Mouse (Mus musculus): ENCODE results near the gene Ccdc134. TPM values are rescaled to one million over a fixed set of nuclear protein-coding genes. Genes with fewer than 3 reads are reported as not detected.

Ccdc134 gene
- polyA plus RNA-seq (2014; fragmentation: Illumina TruSeq; extraction: RNeasy Lipid Tissue Mini Kit (QIAGEN cat#74804)) = 1.4 TPM

GRCm38 (mm10) chr15:82127426-82128374, at the start of gene Ccdc134:
Gene Ccdc134 (plus strand): TSS chr15:82127922.

GRCm38 (mm10) chr15:82146770-82147610, 19.3 kb downstream of the Ccdc134 start, which contains the start of gene Srebf2:
Gene Srebf2 (plus strand): TSS chr15:82147181.

Other genes with a start within 250 kb of the Ccdc134 start
- gene Polr3h, start 201.7 kb upstream of the Ccdc134 start, polyA plus RNA-seq (2014; fragmentation: Illumina TruSeq; extraction: RNeasy Lipid Tissue Mini Kit (QIAGEN cat#74804)) = 1.8 TPM
- 1.2 TPM for gene Csdc2, start 191.2 kb upstream of the Ccdc134 start, polyA plus RNA-seq (2014; fragmentation: Illumina TruSeq; extraction: RNeasy Lipid Tissue Mini Kit (QIAGEN cat#74804))
- gene Pmm1, start 167.0 kb upstream of the Ccdc134 start, polyA plus RNA-seq (2014; fragmentation: Illumina TruSeq; extraction: RNeasy Lipid Tissue Mini Kit (QIAGEN cat#74804)) = not detected
- not detected for gene 1700029P11Rik, start 147.4 kb upstream of the Ccdc134 start, polyA plus RNA-seq (2014; fragmentation: Illumina TruSeq; extraction: RNeasy Lipid Tissue Mini Kit (QIAGEN cat#74804))
- 146 TPM for gene Xrcc6, start 140.1 kb upstream of the Ccdc134 start, polyA plus RNA-seq (2014; fragmentation: Illumina TruSeq; extraction: RNeasy Lipid Tissue Mini Kit (QIAGEN cat#74804))
- gene Desi1, start 94.1 kb upstream of the Ccdc134 start, polyA plus RNA-seq (2014; fragmentation: Illumina TruSeq; extraction: RNeasy Lipid Tissue Mini Kit (QIAGEN cat#74804)) = 10.5 TPM
- gene Snu13, start 80.3 kb upstream of the Ccdc134 start, polyA plus RNA-seq (2014; fragmentation: Illumina TruSeq; extraction: RNeasy Lipid Tissue Mini Kit (QIAGEN cat#74804)) = 600 TPM
- not detected for gene 4930407I10Rik, start 68.8 kb upstream of the Ccdc134 start, polyA plus RNA-seq (2014; fragmentation: Illumina TruSeq; extraction: RNeasy Lipid Tissue Mini Kit (QIAGEN cat#74804))
- not detected for gene Mei1, start 57.9 kb upstream of the Ccdc134 start, polyA plus RNA-seq (2014; fragmentation: Illumina TruSeq; extraction: RNeasy Lipid Tissue Mini Kit (QIAGEN cat#74804))
- gene Srebf2, start 19.3 kb downstream of the Ccdc134 start, polyA plus RNA-seq (2014; fragmentation: Illumina TruSeq; extraction: RNeasy Lipid Tissue Mini Kit (QIAGEN cat#74804)) = 9.6 TPM
- gene Shisa8, start 84.9 kb downstream of the Ccdc134 start, polyA plus RNA-seq (2014; fragmentation: Illumina TruSeq; extraction: RNeasy Lipid Tissue Mini Kit (QIAGEN cat#74804)) = not detected
- not detected for gene Tnfrsf13c, start 96.4 kb downstream of the Ccdc134 start, polyA plus RNA-seq (2014; fragmentation: Illumina TruSeq; extraction: RNeasy Lipid Tissue Mini Kit (QIAGEN cat#74804))
- gene Cenpm, start 116.8 kb downstream of the Ccdc134 start, polyA plus RNA-seq (2014; fragmentation: Illumina TruSeq; extraction: RNeasy Lipid Tissue Mini Kit (QIAGEN cat#74804)) = 2.6 TPM
- gene 1500009C09Rik, start 124.5 kb downstream of the Ccdc134 start, polyA plus RNA-seq (2014; fragmentation: Illumina TruSeq; extraction: RNeasy Lipid Tissue Mini Kit (QIAGEN cat#74804)) = not detected
- gene Sept3, start 147.0 kb downstream of the Ccdc134 start, polyA plus RNA-seq (2014; fragmentation: Illumina TruSeq; extraction: RNeasy Lipid Tissue Mini Kit (QIAGEN cat#74804)) = 0.63 TPM
- gene Wbp2nl, start 171.0 kb downstream of the Ccdc134 start, polyA plus RNA-seq (2014; fragmentation: Illumina TruSeq; extraction: RNeasy Lipid Tissue Mini Kit (QIAGEN cat#74804)) = not detected
- 20.9 TPM for gene Naga, start 211.0 kb downstream of the Ccdc134 start, polyA plus RNA-seq (2014; fragmentation: Illumina TruSeq; extraction: RNeasy Lipid Tissue Mini Kit (QIAGEN cat#74804))
- gene Pheta2, start 211.0 kb downstream of the Ccdc134 start, polyA plus RNA-seq (2014; fragmentation: Illumina TruSeq; extraction: RNeasy Lipid Tissue Mini Kit (QIAGEN cat#74804)) = 2.2 TPM
- 16.3 TPM for gene Smdt1, start 211.0 kb downstream of the Ccdc134 start, polyA plus RNA-seq (2014; fragmentation: Illumina TruSeq; extraction: RNeasy Lipid Tissue Mini Kit (QIAGEN cat#74804))
- 257 TPM for gene Ndufa6, start 226.4 kb downstream of the Ccdc134 start, polyA plus RNA-seq (2014; fragmentation: Illumina TruSeq; extraction: RNeasy Lipid Tissue Mini Kit (QIAGEN cat#74804))

Data from ovary, adult 10 weeks (tissue).